Mouse (Mus musculus) kidney, adult 2 months (tissue): Measurements from ENCODE around the gene Tacc3.

ENCODE experiments used
- CTCF ChIP-seq: fragments of 200-500 bp; conservative IDR thresholded peaks from 2 replicates; pipeline ENCODE4 v1.5.1; 2011; ENCODE audit warnings: low read depth, mild to moderate bottlenecking, control low read depth, low read length, moderate library complexity, mixed read lengths; ENCODE audit not compliant: insufficient read depth, insufficient read length
- POLR2A ChIP-seq: fragments of 200-500 bp; IDR thresholded peaks from one replicate; pipeline ENCODE4 v1.6.1; 2011; ENCODE audit warnings: low read depth, low read length, control low read depth

DNA sequence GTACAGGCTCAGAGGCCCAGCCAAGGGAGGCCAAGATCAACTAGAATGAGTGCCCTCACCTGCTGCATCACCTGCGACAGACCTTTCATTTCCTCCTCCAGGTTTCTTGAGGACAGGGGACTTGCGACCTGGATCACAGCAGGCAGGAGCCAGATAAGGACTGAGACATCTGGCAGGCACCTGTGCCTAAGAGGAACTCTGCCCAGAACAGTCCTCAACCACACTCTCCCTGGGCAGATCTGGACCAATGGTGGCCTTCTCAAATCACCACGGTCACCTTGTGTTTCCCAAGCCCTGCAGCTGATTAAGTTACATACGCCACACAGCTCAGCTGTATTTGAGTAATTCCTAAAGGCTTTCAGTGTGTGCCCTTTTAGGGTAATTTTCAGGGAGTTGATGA, 27.3 kb upstream of the Tacc3 start:
- TF ChIP-seq POLR2A (no peak), CTCF (no peak)
